Mouse (Mus musculus) T-helper 17 cell (primary cell): Measurements from ENCODE around the gene Slc10a6.

Source experiments
- in situ Hi-C, 2 experiments: fragments of 300-600 bp; cut with MboI, MseI; formaldehyde crosslinking; loops; 1 replicate in 1 of 2; 2 replicates in 1 of 2; pipeline ENCODE4 v1.15.1; 2025; ENCODE audit warnings: high pct_unique_total_duplicates in 2 of 2

The Slc10a6 gene

DNA sequence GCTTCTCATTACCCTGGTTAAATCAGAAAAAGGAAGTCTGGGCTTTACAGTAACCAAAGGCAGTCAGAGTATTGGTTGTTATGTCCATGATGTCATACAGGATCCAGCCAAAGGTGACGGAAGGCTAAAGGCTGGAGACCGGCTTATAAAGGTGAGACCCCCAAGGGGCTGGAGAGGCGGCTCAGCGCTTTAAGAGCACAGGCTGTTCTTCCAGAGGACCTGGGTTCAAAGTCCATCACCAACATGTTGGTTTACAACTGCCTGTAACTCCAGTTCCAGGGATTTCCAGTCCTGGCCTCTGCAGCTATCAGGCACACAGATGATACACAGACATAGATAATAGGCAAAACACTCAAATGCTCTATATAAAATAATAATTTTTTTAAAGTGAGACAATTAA lies 61.2 kb downstream of the Slc10a6 start:
- in situ Hi-C loops: no loop called here

GRCm38 (mm10) chr5:103560546-103560945 lies 68.7 kb downstream of the Slc10a6 start:
- in situ Hi-C loops: no loop called here
